Comparison of ENCODE assay signal across 9 mouse cellular contexts in the genomic region with DNA sequence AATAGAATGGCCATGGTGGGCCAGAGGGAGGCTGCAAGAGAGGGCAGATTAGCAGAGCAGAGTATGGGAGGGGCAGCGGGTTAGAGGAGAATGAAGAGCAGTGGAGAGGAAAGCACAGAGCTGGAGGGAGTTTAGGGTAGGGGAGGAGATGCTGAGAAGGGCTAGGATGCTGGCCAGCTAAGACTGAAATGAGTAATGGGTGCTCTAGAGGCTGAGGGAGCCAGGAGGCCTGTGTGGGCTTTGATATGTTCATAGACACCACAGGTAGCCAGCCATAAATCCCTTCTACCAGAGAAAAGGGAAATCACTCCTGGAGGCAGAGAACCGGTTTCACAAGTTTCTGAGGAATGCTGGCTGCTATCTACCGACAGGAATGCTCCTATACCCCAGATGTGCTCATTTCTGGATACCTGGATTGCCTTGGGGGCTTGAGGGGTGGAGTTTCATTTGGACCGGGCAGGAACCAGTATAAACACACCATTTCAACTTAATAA. TPM values are rescaled to one million over a fixed set of nuclear protein-coding genes. Genes with fewer than 3 reads are reported as not detected.
A peak's percentile ranks its signal among the peaks of the same experiment; 100 is the strongest.
DNase-seq lines count a peak whose midpoint lies in the region; ATAC-seq and TF ChIP-seq lines count a peak whose summit lies in the region.
"Had no signal": no experiment of that assay in that cellular context is flagged by ENCODE, and none has a peak within 500 bp of the region (broad histone marks: within the 10 kb centered on the region; RNA-seq: fewer than 3 reads in every experiment).

No protein-coding gene starts in this region.

- peak; percentile 55; the same call in 1 of the 2 replicates for ATAC-seq in forebrain, embryonic 13.5 days
- ATAC-seq in limb, embryonic 14.5 days (ENCODE audit: low FRiP score, low read depth), result no peak
- ATAC-seq in stomach, embryonic 15.5 days (ENCODE audit: insufficient read depth, low FRiP score, low read depth), result peak; percentile 49

- WGBS in forebrain, embryonic 13.5 days, result 10% methylated on average over 4 of the region's 4 CpGs
- WGBS in limb, embryonic 14.5 days, result 9% methylated on average over 4 of the region's 4 CpGs
- WGBS in stomach, embryonic 15.5 days, result 11% methylated on average over 4 of the region's 4 CpGs
- WGBS in heart, adult 2 months, result 33% methylated on average over 4 of the region's 4 CpGs

- TF ChIP-seq EP300 in heart, adult 2 months (IDR thresholded peaks at IDR 0.05; ENCODE audit: insufficient read depth, low read depth, low read length), result no peak

- H3K4me3 ChIP-seq in forebrain, embryonic 13.5 days, result no peak overlapping the region
- H3K4me3 ChIP-seq in limb, embryonic 14.5 days (replicated peaks; ENCODE audit: low read length), result no peak overlapping the region
- no peak overlapping the region for H3K4me3 ChIP-seq in stomach, embryonic 15.5 days (replicated peaks)
- no peak overlapping the region for H3K4me3 ChIP-seq in heart, adult 2 months
- H3K4me3 ChIP-seq: limb, embryonic 12.5 days had no signal

- no peak overlapping the region for H3K4me2 ChIP-seq in forebrain, embryonic 13.5 days
- peak overlapping the region; percentile 11; the same call in 1 of the 2 replicates for H3K4me2 ChIP-seq in limb, embryonic 14.5 days (replicated peaks; ENCODE audit: low read depth, low read length, severe bottlenecking)
- peak overlapping the region; percentile 29 for H3K4me2 ChIP-seq in stomach, embryonic 15.5 days
- H3K4me2 ChIP-seq: limb, embryonic 12.5 days had no signal

- no peaks in the 10 kb centered on the region for H3K36me3 ChIP-seq in forebrain, embryonic 13.5 days (ENCODE audit: poor library complexity, severe bottlenecking)
- no peaks in the 10 kb centered on the region for H3K36me3 ChIP-seq in limb, embryonic 14.5 days (ENCODE audit: control insufficient read depth, insufficient read depth, low read length)
- no peaks in the 10 kb centered on the region for H3K36me3 ChIP-seq in stomach, embryonic 15.5 days
- H3K36me3 ChIP-seq in heart, adult 2 months (ENCODE audit: control insufficient read depth, insufficient read depth, low read length), result peaks cover 17% of the 10 kb centered on the region
- H3K36me3 ChIP-seq: limb, embryonic 12.5 days had no signal

- peaks cover 10% of the 10 kb centered on the region for H3K79me2 ChIP-seq in heart, adult 2 months (replicated peaks; ENCODE audit: control insufficient read depth, insufficient read depth, low read length)

- peaks cover 23% of the 10 kb centered on the region for H3K4me1 ChIP-seq in forebrain, embryonic 13.5 days
- H3K4me1 ChIP-seq in limb, embryonic 14.5 days (ENCODE audit: control insufficient read depth, insufficient read depth, low read length), result peaks cover 21% of the 10 kb centered on the region
- H3K4me1 ChIP-seq in stomach, embryonic 15.5 days, result peaks cover 15% of the 10 kb centered on the region; the same call in 1 of the 2 replicates
- peaks cover 12% of the 10 kb centered on the region for H3K4me1 ChIP-seq in heart, adult 2 months (ENCODE audit: control insufficient read depth, insufficient read depth, low read length)

- intact Hi-C loops in heart, adult 2 months (cut with DNase I), result no loop called here

- no peaks in the 10 kb centered on the region for H3K27me3 ChIP-seq in forebrain, embryonic 13.5 days
- H3K27me3 ChIP-seq in limb, embryonic 14.5 days (ENCODE audit: control insufficient read depth, insufficient read depth, low read length), result no peaks in the 10 kb centered on the region
- no peaks in the 10 kb centered on the region for H3K27me3 ChIP-seq in stomach, embryonic 15.5 days (replicated peaks)
- no peaks in the 10 kb centered on the region for H3K27me3 ChIP-seq in heart, adult 2 months (ENCODE audit: control insufficient read depth, insufficient read depth, low read length)
- H3K27me3 ChIP-seq: limb, embryonic 12.5 days had no signal

- no peak for TF ChIP-seq CTCF in heart, adult 2 months (IDR thresholded peaks at IDR 0.05)

- peak; percentile 34 to 58 for DNase-seq in lung, adult 18-20 months
- no peak for DNase-seq in lung, postnatal 14 days
- DNase-seq in limb, embryonic 14.5 days (ENCODE audit: low spot score), result peak; percentile 63
- DNase-seq in gastrocnemius, postnatal 10 days, result no peak
- no peak for DNase-seq in cerebellum, postnatal 25 days
- DNase-seq in heart, adult 2 months, result no peak

- H3K9ac ChIP-seq in forebrain, embryonic 13.5 days, result no peak overlapping the region; the same call in 1 of the 2 replicates
- H3K9ac ChIP-seq in limb, embryonic 14.5 days (ENCODE audit: low read depth, low read length, severe bottlenecking), result 0 out of 2 replicates have a peak overlapping the region, but pooled peaks have one; percentile 9
- no peak overlapping the region for H3K9ac ChIP-seq in stomach, embryonic 15.5 days
- H3K9ac ChIP-seq in heart, adult 2 months (ENCODE audit: low read depth, low read length), result no peak overlapping the region
- H3K9ac ChIP-seq: limb, embryonic 12.5 days had no signal

- TF ChIP-seq POLR2A in limb, embryonic 14.5 days (IDR thresholded peaks at IDR 0.05; ENCODE audit: borderline replicate concordance, extremely low read depth, insufficient read depth, insufficient read length), result no peak
- TF ChIP-seq POLR2A in heart, adult 2 months (IDR thresholded peaks at IDR 0.05; ENCODE audit: insufficient read depth, low read depth, low read length), result no peak

- no peaks in the 10 kb centered on the region for H3K9me3 ChIP-seq in forebrain, embryonic 13.5 days (replicated peaks)
- H3K9me3 ChIP-seq in limb, embryonic 14.5 days (ENCODE audit: control insufficient read depth, low read length), result no peaks in the 10 kb centered on the region
- no peaks in the 10 kb centered on the region for H3K9me3 ChIP-seq in stomach, embryonic 15.5 days
- H3K9me3 ChIP-seq: limb, embryonic 12.5 days had no signal

- H3K27ac ChIP-seq in forebrain, embryonic 13.5 days, result no peak overlapping the region
- peak overlapping the region; percentile 55 for H3K27ac ChIP-seq in limb, embryonic 14.5 days (replicated peaks; ENCODE audit: low read depth, low read length)
- peak overlapping the region; percentile 53; the same call in 1 of the 2 replicates for H3K27ac ChIP-seq in stomach, embryonic 15.5 days
- no peak overlapping the region for H3K27ac ChIP-seq in heart, adult 2 months

RNA-seq across cellular contexts. Expression of a gene that starts 13.2 kb away (rescaled TPM):
- polyA plus RNA-seq in forebrain, embryonic 13.5 days (2015; fragmentation: Nextera tagmentation; extraction: Ambion mirVana), result 80.6 and 83.8 TPM in 2 replicates
- polyA plus RNA-seq in limb, embryonic 14.5 days (2012; rRNA removed), result 4.5 and 5.8 TPM in 2 replicates
- polyA plus RNA-seq in limb, embryonic 14.5 days (2014; fragmentation: Nextera tagmentation; extraction: Ambion mirVana), result 6.4 and 7.2 TPM in 2 replicates
- polyA plus RNA-seq in stomach, embryonic 15.5 days (2015; fragmentation: Nextera tagmentation; extraction: Ambion mirVana), result 6.9 and 7.1 TPM in 2 replicates
- total RNA-seq in gastrocnemius, postnatal 10 days (2021), result 1 to 10 TPM; 4.6 to 5.2 TPM
- 1 to 10 TPM; 4.0 TPM for total RNA-seq in heart, adult 2 months (2021)
- 2.9 and 3.5 TPM in 2 replicates for polyA plus RNA-seq in heart, adult 2 months (2012; rRNA removed)

RNA-seq across cellular contexts. Expression of a gene that starts 13.8 kb away (rescaled TPM):
- polyA plus RNA-seq in forebrain, embryonic 13.5 days (2015; fragmentation: Nextera tagmentation; extraction: Ambion mirVana), result 24.2 and 24.4 TPM in 2 replicates
- 32.4 and 34.3 TPM in 2 replicates for polyA plus RNA-seq in limb, embryonic 14.5 days (2012; rRNA removed)
- polyA plus RNA-seq in limb, embryonic 14.5 days (2014; fragmentation: Nextera tagmentation; extraction: Ambion mirVana), result 50.4 and 53.6 TPM in 2 replicates
- 28.7 and 29.6 TPM in 2 replicates for polyA plus RNA-seq in stomach, embryonic 15.5 days (2015; fragmentation: Nextera tagmentation; extraction: Ambion mirVana)
- 10 to 100 TPM; 25.4 to 33.2 TPM for total RNA-seq in gastrocnemius, postnatal 10 days (2021)
- 10 to 100 TPM; 20.0 to 21.7 TPM for total RNA-seq in heart, adult 2 months (2021)
- polyA plus RNA-seq in heart, adult 2 months (2012; rRNA removed), result 5.6 and 10.0 TPM in 2 replicates

Comparison
In these comparisons a context has a peak if more than half of its experiments do, and no peak if none do; other contexts are left out.
1. DNase-seq: peak in lung, adult 18-20 months (2 of 2) and limb, embryonic 14.5 days (single experiment); none in lung, postnatal 14 days (single experiment), gastrocnemius, postnatal 10 days (single experiment), cerebellum, postnatal 25 days (0 of 2) and heart, adult 2 months (0 of 2).
2. H3K27ac ChIP-seq: peak in limb, embryonic 14.5 days (single experiment) and stomach, embryonic 15.5 days (single experiment); none in forebrain, embryonic 13.5 days (single experiment) and heart, adult 2 months (single experiment).